Mouse (Mus musculus): ENCODE results near the gene Gm14322. TPM values are rescaled to one million over a fixed set of nuclear protein-coding genes. Genes with fewer than 3 reads are reported as not detected.

Gene Gm14322
- polyA plus RNA-seq (2014; fragmentation: Illumina TruSeq; extraction: RNeasy Lipid Tissue Mini Kit (QIAGEN cat#74804); ENCODE audit: low replicate concordance): 9.7 TPM

DNA sequence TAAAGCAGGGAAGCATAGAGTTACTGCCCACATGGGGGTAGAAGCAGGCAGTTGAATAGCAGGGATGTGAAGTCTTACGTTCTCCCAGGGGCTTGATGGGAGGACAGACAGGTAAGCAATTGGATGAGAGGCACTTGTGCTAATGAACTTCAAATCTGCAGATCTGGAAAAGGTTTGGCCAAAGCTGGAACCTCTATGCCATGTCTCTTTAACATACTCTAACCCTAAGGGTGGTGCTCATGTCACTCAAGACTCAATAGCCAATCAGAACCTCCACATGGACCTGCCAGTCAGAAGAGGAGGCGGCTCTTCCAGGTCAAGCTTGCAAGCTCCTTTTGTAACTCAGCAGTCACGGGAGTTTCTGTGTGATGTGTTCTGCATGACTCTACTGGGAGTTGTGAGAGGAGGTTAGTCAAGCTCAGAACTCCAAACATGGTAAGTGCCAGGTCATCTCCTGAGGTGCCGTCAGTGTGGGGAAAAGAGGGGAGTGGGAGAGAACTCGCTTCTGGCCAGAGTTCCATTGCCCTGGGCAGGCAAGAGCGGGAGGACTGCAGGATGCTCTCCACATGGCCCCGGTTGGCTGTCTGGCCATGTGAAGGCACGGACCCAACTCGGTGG, at the start of gene Gm14322:
Gene Gm14322 (plus strand): TSS at position 348 of the 618 bp plus-strand sequence.

Other genes starting within 250 kb of the Gm14322 start
- not detected for gene Gm14406, start 181.1 kb upstream of the Gm14322 start, polyA plus RNA-seq (2014; fragmentation: Illumina TruSeq; extraction: RNeasy Lipid Tissue Mini Kit (QIAGEN cat#74804); ENCODE audit: low replicate concordance)
- 74.0 TPM for gene Gm14325, start 81.0 kb downstream of the Gm14322 start, polyA plus RNA-seq (2014; fragmentation: Illumina TruSeq; extraction: RNeasy Lipid Tissue Mini Kit (QIAGEN cat#74804); ENCODE audit: low replicate concordance)
- gene Gm14327, start 137.8 kb downstream of the Gm14322 start, polyA plus RNA-seq (2014; fragmentation: Illumina TruSeq; extraction: RNeasy Lipid Tissue Mini Kit (QIAGEN cat#74804); ENCODE audit: low replicate concordance): 3.5 TPM
- 15.5 TPM for gene Zfp972, start 166.3 kb downstream of the Gm14322 start, polyA plus RNA-seq (2014; fragmentation: Illumina TruSeq; extraction: RNeasy Lipid Tissue Mini Kit (QIAGEN cat#74804); ENCODE audit: low replicate concordance)
- 51.8 TPM for gene Gm14326, start 198.0 kb downstream of the Gm14322 start, polyA plus RNA-seq (2014; fragmentation: Illumina TruSeq; extraction: RNeasy Lipid Tissue Mini Kit (QIAGEN cat#74804); ENCODE audit: low replicate concordance)